Mouse (Mus musculus) lung, postnatal 0 days (tissue): Measurements from ENCODE around the gene Gm11985. TPM values are rescaled to one million over a fixed set of nuclear protein-coding genes. Genes with fewer than 3 reads are reported as not detected.

Experiments
- ATAC-seq: fragments of 200-750 bp; cut with Nextera tagmentation; 2 replicates; pipeline ENCODE4 v1.8.0; 2017; ENCODE audit warnings: moderate library complexity
- DNase-seq: peaks from one replicate; pipeline ENCODE4 v3.0.0-alpha.2; 2016; ENCODE audit warnings: low spot score
- H3K27ac ChIP-seq: fragments of 300-500 bp; sonication (generic); 2 replicates; pipeline ENCODE4 v1.5.1; 2014; ENCODE audit warnings: antibody characterized with exemption, mild to moderate bottlenecking, low read length, mixed read lengths
- H3K27me3 ChIP-seq: fragments of 300-500 bp; sonication (generic); replicated peaks from 2 replicates; pipeline ENCODE4 v1.6.1; 2014; ENCODE audit warnings: low read length, mixed read lengths; ENCODE audit not compliant: insufficient read depth
- H3K36me3 ChIP-seq: fragments of 300-500 bp; sonication (generic); 2 replicates; pipeline ENCODE4 v1.6.1; 2014; ENCODE audit warnings: low read length, mixed read lengths; ENCODE audit not compliant: insufficient read depth
- H3K4me1 ChIP-seq: fragments of 300-500 bp; sonication (generic); 2 replicates; pipeline ENCODE4 v1.6.1; 2014; ENCODE audit warnings: antibody characterized with exemption, low read depth, low read length, mixed read lengths; ENCODE audit not compliant: insufficient read depth
- H3K4me2 ChIP-seq: fragments of 300-500 bp; sonication (generic); replicated peaks from 2 replicates; pipeline ENCODE4 v1.6.1; 2014; ENCODE audit warnings: low read depth, mild to moderate bottlenecking, low read length, moderate library complexity, mixed read lengths
- H3K4me3 ChIP-seq: fragments of 300-500 bp; sonication (generic); 2 replicates; pipeline ENCODE4 v1.5.1; 2014; ENCODE audit warnings: low read depth, low read length
- H3K9ac ChIP-seq: fragments of 300-500 bp; sonication (generic); replicated peaks from 2 replicates; pipeline ENCODE4 v1.6.1; 2014; ENCODE audit warnings: low read depth, mild to moderate bottlenecking
- H3K9me3 ChIP-seq: fragments of 300-500 bp; sonication (generic); 2 replicates; pipeline ENCODE4 v1.6.1; 2016; ENCODE audit warnings: low read length, mixed read lengths
- CTCF ChIP-seq: IDR thresholded peaks from 2 replicates; pipeline ENCODE4 v1.5.1; 2016; ENCODE audit warnings: antibody characterized with exemption, mild to moderate bottlenecking
- EP300 ChIP-seq: IDR thresholded peaks from 2 replicates; pipeline ENCODE4 v1.6.1; 2016; ENCODE audit warnings: antibody characterized with exemption, mild to moderate bottlenecking, control low read depth
- WGBS: fragments of 180-500 bp; shearing (Covaris S2); extraction: QIAGEN DNeasy Blood & Tissue Kit; methylation state at CpG from one replicate; pipeline ENCODE4 v1.1.7; 2014; 5-methylcytosine and 5-hydroxymethylcytosine counted together
- polyA plus RNA-seq: library from polyadenylated mRNA; unstranded; fragments of >200 nt; fragmentation: Nextera tagmentation; extraction: Ambion mirVana; gene quantifications from 2 replicates; pipeline ENCODE4 v1.2.1, GENCODE M21; 2015

The Gm11985 gene
- polyA plus RNA-seq, result not detected in 2 replicates

DNA sequence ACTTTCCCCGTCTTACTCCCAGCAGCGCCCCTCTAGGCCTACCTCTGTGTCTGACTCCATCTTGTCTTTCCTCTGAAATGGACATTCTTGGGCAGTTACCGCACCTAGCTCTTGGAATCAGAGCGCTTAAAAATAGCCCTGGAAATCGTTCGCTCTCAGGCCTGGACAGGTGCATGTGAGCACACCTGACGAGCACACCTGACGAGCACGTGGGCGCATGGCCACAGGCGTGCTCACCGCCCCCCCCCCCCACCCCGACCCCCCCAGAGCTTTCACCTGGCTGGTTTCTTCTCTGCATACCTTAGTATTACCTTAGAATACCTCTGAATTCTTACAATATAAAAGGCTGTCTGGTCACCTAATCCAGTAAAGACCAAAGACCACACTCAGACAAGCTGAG is at the start of gene Gm11985:
Gene Gm11985 (minus strand): TSS at position 101 of the 400 bp plus-strand sequence.
- Histone ChIP-seq H3K9me3 (no peaks in the 10 kb centered on the region), H3K27me3 (no peaks in the 10 kb centered on the region), H3K36me3 (no peaks in the 10 kb centered on the region), H3K4me3 (no peak within 1 kb of the TSS), H3K9ac (no peak within 1 kb of the TSS), H3K4me2 (no peak within 1 kb of the TSS), H3K27ac (no peak within 1 kb of the TSS), H3K4me1 (no peaks in the 10 kb centered on the region; the same call in 1 of the 2 replicates)
- no peak for DNase-seq
- ATAC-seq, result no peak
- no peak for TF ChIP-seq EP300
- no peak for TF ChIP-seq CTCF
- WGBS, result 83% methylated on average over 12 of the region's 13 CpGs

DNA sequence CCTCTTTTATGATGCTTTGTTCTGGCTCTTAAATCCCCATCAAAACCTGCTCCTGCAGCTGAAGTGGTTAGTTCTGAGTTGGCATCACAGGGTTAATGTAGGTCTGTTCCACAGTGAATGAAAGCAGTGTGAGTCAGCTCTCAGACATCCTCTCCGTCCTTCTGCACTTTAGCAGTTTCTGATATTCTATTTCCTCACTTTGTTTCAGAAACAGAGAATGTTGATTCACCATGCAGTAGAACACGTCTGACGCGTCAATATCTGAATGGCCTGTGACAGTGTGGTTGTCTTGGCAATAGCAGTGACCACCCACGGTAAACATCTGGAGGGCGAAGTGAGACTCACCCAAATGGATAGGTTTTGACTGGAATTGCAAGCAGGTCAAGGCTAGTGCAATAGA is 49.3 kb upstream of the Gm11985 start:
- no peak for TF ChIP-seq CTCF
- no peak; the same call in 1 of the 2 replicates for TF ChIP-seq EP300
- Histone ChIP-seq H3K4me3 (no peak overlapping the region), H3K4me2 (no peak overlapping the region), H3K4me1 (no peaks in the 10 kb centered on the region), H3K27ac (no peak overlapping the region), H3K27me3 (no peaks in the 10 kb centered on the region), H3K36me3 (no peaks in the 10 kb centered on the region), H3K9ac (no peak overlapping the region), H3K9me3 (no peaks in the 10 kb centered on the region)
- DNase-seq (peak; percentile 71), ATAC-seq (peak; percentile 70)
- WGBS, result 25% methylated on average over 6 of the region's 6 CpGs

DNA sequence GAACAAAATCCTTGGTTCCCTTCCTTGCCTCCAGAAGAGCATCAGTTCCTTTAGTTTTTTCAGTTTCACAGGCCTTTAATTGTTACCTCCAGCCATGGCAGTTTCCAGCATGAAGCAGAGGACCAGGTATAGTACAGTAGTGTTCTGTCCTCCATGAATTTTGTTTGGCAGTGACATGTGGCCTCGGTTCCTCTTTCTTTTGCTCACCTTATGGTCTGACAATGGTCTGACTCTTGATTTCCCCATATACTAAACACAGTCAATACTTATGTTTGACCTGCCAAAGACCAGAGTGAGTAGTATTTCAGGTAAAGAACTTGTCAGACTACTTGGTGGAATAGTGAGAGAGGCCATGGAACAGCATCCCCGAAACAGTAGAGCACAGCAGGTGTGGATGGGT is 48.4 kb upstream of the Gm11985 start:
- no peaks in the 10 kb centered on the region for H3K9me3 ChIP-seq
- WGBS, result 74% methylated on average over 2 of the region's 2 CpGs
- TF ChIP-seq CTCF (no peak), EP300 (no peak)
- DNase-seq (no peak), ATAC-seq (no peak)
- no peaks in the 10 kb centered on the region for H3K4me1 ChIP-seq
- H3K9ac ChIP-seq, result no peak overlapping the region
- H3K27me3 ChIP-seq, result no peaks in the 10 kb centered on the region
- no peak overlapping the region for H3K4me2 ChIP-seq
- no peaks in the 10 kb centered on the region for H3K36me3 ChIP-seq
- no peak overlapping the region for H3K4me3 ChIP-seq
- no peak overlapping the region for H3K27ac ChIP-seq

- ATAC-seq (peak; percentile 18; the same call in 1 of the 2 replicates), DNase-seq (no peak)
- 56% methylated on average over 3 of the region's 3 CpGs for WGBS
- Histone ChIP-seq H3K27me3 (no peaks in the 10 kb centered on the region), H3K4me2 (no peak overlapping the region), H3K9me3 (no peaks in the 10 kb centered on the region), H3K4me1 (no peaks in the 10 kb centered on the region), H3K4me3 (no peak overlapping the region), H3K36me3 (no peaks in the 10 kb centered on the region), H3K27ac (no peak overlapping the region), H3K9ac (no peak overlapping the region)
- TF ChIP-seq EP300, result peak; percentile 33; the same call in 1 of the 2 replicates
- 0 out of 2 replicates have a peak, but pooled peaks have one; percentile 4 for TF ChIP-seq CTCF
These were observed 46.7 kb upstream of the Gm11985 start for GRCm38 (mm10) chr11:7234981-7235609.

- Histone ChIP-seq H3K27ac (no peak overlapping the region), H3K4me1 (no peaks in the 10 kb centered on the region), H3K36me3 (no peaks in the 10 kb centered on the region), H3K4me3 (no peak overlapping the region), H3K4me2 (no peak overlapping the region), H3K9me3 (no peaks in the 10 kb centered on the region), H3K27me3 (no peaks in the 10 kb centered on the region), H3K9ac (no peak overlapping the region)
- WGBS, result 86% methylated on average over 1 of the region's 1 CpGs
- TF ChIP-seq EP300, result no peak
- TF ChIP-seq CTCF, result no peak
- DNase-seq, result no peak
- ATAC-seq, result no peak
These were observed 46.1 kb upstream of the Gm11985 start for GRCm38 (mm10) chr11:7234436-7234835.

DNA sequence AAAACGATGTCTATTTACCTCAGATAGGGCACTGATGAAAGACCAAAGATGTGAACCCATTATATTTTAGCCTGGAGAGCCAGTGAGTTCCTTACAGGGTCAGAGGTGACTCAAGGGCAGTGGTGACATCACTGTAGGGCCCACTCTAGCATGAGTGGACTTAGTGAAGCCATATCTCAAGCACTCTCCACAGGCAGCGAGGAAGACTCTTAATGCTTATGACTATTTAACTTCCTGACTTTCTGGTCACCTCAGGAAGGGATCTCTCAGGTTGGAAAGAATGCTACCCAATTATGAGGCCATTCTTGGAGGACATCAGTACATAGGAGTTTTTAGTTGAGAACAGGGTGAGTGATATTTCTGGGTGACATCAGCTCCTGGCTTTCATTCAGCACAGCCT is 45.0 kb upstream of the Gm11985 start:
- no peaks in the 10 kb centered on the region for H3K27me3 ChIP-seq
- no peak overlapping the region for H3K4me2 ChIP-seq
- H3K36me3 ChIP-seq, result no peaks in the 10 kb centered on the region
- DNase-seq (peak; percentile 56), ATAC-seq (peak; percentile 69)
- no peak overlapping the region for H3K27ac ChIP-seq
- WGBS, result 50% methylated on average over 2 of the region's 2 CpGs
- H3K4me3 ChIP-seq, result no peak overlapping the region
- H3K9ac ChIP-seq, result no peak overlapping the region
- no peaks in the 10 kb centered on the region for H3K9me3 ChIP-seq
- no peaks in the 10 kb centered on the region for H3K4me1 ChIP-seq
- no peak for TF ChIP-seq CTCF
- no peak for TF ChIP-seq EP300
